Mouse (Mus musculus) spleen, postnatal 10 days (tissue): ENCODE data around the gene Gm9732.
"Not testable (repeated sequence)": the region's sequence is repeated elsewhere in the genome, so short reads cannot be mapped to it uniquely, and the experiment has no call there.

Source experiments
- DNase-seq, 2 experiments: peaks; one replicate each; pipeline ENCODE4 v3.0.0; 2021 to 2022; ENCODE audit warnings: low spot score in 2 of 2

Gene Gm9732

GRCm38 (mm10) chr14:43274986-43275511, at the start of gene Gm9732:
Gm9732 (plus strand) TSS chr14:43275036.
- peak; percentile 33 to 37 for DNase-seq

- not testable (repeated sequence) for DNase-seq
These were observed 39.6 kb upstream of the Gm9732 start, which contains the start of gene Gm8122 for GRCm38 (mm10) chr14:43235204-43235603. Gm8122 (minus strand) TSS chr14:43235304.

GRCm38 (mm10) chr14:43237769-43238168, 37.1 kb upstream of the Gm9732 start:
- DNase-seq = not testable (repeated sequence)

- DNase-seq = not testable (repeated sequence)
These were observed 25.1 kb upstream of the Gm9732 start for GRCm38 (mm10) chr14:43249611-43250170.

- not testable (repeated sequence) for DNase-seq
These were observed 24.1 kb upstream of the Gm9732 start for GRCm38 (mm10) chr14:43250549-43251253.

GRCm38 (mm10) chr14:43256511-43256910, 18.3 kb upstream of the Gm9732 start:
- not testable (repeated sequence) for DNase-seq

GRCm38 (mm10) chr14:43258349-43258748, 16.5 kb upstream of the Gm9732 start, which contains the start of gene Gm8126:
Gm8126 (plus strand) TSS chr14:43258649.
- not testable (repeated sequence) for DNase-seq

- not testable (repeated sequence) for DNase-seq
These were observed 11.4 kb upstream of the Gm9732 start for GRCm38 (mm10) chr14:43263421-43263820.

GRCm38 (mm10) chr14:43268521-43269084, 6.2 kb upstream of the Gm9732 start:
- DNase-seq = not testable (repeated sequence)

GRCm38 (mm10) chr14:43269211-43269610, 5.6 kb upstream of the Gm9732 start:
- not testable (repeated sequence) for DNase-seq

- not testable (repeated sequence) for DNase-seq
These were observed 1.7 kb upstream of the Gm9732 start for GRCm38 (mm10) chr14:43273161-43273560.

GRCm38 (mm10) chr14:43275752-43276151, 916 bp downstream of the Gm9732 start:
- not testable (repeated sequence) for DNase-seq

GRCm38 (mm10) chr14:43277468-43277867, 2.6 kb downstream of the Gm9732 start:
- DNase-seq = not testable (repeated sequence)

- DNase-seq = not testable (repeated sequence)
These were observed 3.3 kb downstream of the Gm9732 start for GRCm38 (mm10) chr14:43278146-43278545.

- not testable (repeated sequence) for DNase-seq
These were observed 3.8 kb downstream of the Gm9732 start for GRCm38 (mm10) chr14:43278681-43279080.

- DNase-seq = not testable (repeated sequence)
These were observed 18.7 kb downstream of the Gm9732 start, which contains the start of gene Gm8127 for GRCm38 (mm10) chr14:43293503-43293902. Gm8127 (minus strand) TSS chr14:43293832.

GRCm38 (mm10) chr14:43319516-43319915, 44.7 kb downstream of the Gm9732 start:
- DNase-seq = not testable (repeated sequence)

- peak in 1 of 2 experiments; percentile 15 for DNase-seq
These were observed 53.8 kb downstream of the Gm9732 start for GRCm38 (mm10) chr14:43328603-43329002.

GRCm38 (mm10) chr14:43331362-43331880, 56.6 kb downstream of the Gm9732 start:
- DNase-seq = peak in 1 of 2 experiments; percentile 14

- DNase-seq = not testable (repeated sequence)
These were observed 62.8 kb downstream of the Gm9732 start for GRCm38 (mm10) chr14:43337646-43338045.

- DNase-seq = not testable (repeated sequence)
These were observed 72.9 kb downstream of the Gm9732 start, which contains the start of gene 1700001F09Rik for GRCm38 (mm10) chr14:43347711-43348110. 1700001F09Rik (minus strand) TSS chr14:43347811.

GRCm38 (mm10) chr14:43352944-43353343, 78.1 kb downstream of the Gm9732 start:
- DNase-seq = not testable (repeated sequence)
